Mouse (Mus musculus) telencephalon, adult 2 months (tissue): ENCODE data around the gene Ccl17.

Experiments used
- DNase-seq: peaks from one replicate; pipeline ENCODE4 v3.0.0-alpha.2; 2011; ENCODE audit warnings: low read depth, low spot score

The Ccl17 gene

GRCm38 (mm10) chr8:94789256-94789955 is 20.8 kb upstream of the Ccl17 start:
- DNase-seq = no peak

DNA sequence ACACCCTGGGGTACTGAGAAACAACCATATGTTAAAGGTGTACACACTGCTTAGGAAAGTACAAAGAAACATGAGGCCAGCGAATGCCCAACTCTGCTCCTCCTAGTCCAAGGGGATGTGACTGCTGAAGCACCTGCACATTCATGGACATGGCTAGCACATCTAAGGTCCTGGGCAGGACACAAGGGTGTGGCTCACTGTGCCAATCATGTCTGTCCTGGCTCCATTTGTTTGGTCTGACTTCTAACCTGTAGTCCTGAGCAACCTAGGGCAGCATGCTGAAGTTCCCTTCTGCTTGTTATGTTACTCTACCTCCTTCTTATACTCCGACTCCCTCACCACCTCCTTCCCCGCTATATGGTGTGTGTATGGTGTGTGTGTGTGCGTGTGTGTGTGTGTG is 15.9 kb upstream of the Ccl17 start:
- DNase-seq = no peak

- DNase-seq = no peak
Observed at GRCm38 (mm10) chr8:94794782-94795181, 15.5 kb upstream of the Ccl17 start.

- peak; percentile 77 for DNase-seq
Observed at GRCm38 (mm10) chr8:94800278-94800968, 9.8 kb upstream of the Ccl17 start.

DNA sequence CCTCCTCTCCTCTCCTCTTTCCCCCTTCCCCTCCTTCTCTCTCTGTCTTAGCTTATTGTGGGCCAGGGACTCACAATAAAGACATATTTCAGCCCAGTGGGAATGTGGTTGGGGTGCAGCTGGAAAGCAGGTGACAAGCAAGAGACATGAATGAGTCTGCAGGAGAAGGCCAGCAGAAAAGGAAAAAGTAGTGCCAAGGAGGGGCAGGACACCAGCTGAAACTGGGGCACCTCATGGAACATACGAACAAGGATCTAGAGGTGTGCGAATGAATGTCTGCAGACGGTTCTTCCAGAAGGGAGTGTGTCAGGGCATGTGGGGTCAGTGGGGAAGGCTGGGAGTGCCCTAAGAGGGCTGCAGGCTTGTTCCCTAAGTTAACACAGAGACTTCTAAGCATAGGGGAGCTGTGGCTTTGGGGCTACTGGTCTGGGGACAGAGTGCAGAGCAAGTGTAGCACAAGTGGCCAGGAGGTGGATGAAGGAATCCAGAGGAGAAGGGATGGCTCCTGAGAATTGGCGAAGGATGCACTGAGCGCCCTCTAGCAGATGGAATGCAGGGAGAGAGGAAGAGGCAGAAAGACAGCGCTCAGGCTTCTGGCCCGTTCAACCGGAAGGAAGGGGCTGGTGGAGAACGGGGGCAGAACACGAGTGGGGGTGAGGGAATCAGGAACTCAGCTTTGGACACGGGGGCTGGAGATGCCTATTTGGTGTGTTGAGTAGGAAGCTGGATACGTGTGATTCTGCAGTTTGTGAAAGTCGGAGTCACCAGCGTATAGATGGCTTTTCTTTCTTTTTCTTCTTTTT is 8.8 kb upstream of the Ccl17 start:
- DNase-seq = peak; percentile 83

DNA sequence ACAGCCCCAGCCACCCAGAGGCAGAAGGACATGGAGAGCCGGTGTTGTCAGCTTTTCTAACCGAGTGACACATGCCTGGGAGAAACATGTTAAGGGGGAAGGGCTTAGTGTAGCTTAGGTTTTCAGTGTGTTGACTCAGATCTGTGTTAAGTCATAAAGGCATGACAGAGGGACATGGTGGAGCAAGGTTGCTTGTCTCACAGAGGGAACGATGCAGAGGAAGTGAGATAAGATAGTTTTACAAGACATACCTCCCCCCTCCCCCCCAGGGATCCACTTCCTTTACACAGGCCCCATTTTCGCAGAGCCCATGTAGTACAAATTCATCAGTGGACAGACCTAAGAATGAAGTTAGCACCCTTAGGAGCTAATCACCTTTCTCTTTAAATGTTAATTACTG is 7.9 kb upstream of the Ccl17 start:
- no peak for DNase-seq

GRCm38 (mm10) chr8:94803551-94803950 is 6.7 kb upstream of the Ccl17 start:
- peak; percentile 69 for DNase-seq

DNA sequence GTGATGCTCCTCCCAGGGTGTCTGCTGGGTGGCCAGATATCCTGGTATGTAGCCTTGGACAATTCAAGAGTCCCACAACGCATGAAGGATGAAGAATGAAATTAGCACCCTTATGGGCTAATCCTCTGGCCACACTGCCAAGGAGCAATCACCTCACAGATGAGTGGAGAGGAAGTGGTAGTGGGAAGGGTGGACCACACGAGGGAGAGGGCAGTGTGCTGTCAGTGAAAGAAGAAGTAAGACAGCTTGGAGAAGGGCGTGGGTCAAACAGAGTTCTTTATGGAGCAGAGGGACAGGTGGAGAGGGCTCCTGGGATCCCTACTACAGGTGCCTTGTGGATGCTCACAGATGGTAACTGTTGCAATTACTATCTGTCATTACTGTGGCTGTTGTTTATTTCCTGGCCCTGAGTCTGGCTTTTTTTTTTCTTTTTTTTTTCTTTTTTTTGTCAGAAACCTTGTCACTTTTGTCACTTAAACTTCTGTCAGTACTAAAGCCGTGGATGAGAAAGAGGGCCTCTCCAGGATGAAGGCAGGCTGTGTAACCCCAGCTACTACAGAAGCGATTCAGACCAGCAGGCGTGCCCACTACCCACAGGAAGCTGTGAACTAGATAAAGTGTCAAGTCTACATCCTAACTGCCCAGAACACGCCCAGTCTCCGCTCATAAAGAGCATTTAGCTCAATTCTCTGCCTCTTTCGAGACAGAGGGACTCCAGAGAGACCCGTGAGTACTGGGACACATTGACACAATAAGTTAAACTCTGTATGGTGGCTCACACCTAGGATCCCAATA is 5.5 kb upstream of the Ccl17 start:
- DNase-seq = no peak

DNA sequence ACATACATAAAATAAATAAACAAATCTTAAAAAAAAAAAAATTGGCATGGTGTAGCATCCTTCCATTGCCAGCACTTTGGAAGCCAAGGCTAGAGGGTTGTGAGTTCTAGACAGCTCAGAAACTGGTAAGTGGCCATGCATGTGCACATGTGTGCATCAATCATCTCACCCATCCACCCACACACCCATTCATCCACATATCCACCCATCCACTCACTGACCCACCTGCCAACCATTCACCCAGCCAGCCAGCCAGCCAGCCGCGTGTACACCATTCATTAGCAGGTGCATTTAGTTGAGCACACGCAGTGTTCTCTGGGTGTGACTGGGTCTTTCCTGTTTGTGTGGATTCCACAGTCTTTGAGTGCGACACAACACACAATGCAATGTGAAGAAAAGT is 4.4 kb upstream of the Ccl17 start:
- no peak for DNase-seq

GRCm38 (mm10) chr8:94807506-94807905 is 2.7 kb upstream of the Ccl17 start:
- no peak for DNase-seq

GRCm38 (mm10) chr8:94808372-94808771 is 1.9 kb upstream of the Ccl17 start:
- no peak for DNase-seq

DNA sequence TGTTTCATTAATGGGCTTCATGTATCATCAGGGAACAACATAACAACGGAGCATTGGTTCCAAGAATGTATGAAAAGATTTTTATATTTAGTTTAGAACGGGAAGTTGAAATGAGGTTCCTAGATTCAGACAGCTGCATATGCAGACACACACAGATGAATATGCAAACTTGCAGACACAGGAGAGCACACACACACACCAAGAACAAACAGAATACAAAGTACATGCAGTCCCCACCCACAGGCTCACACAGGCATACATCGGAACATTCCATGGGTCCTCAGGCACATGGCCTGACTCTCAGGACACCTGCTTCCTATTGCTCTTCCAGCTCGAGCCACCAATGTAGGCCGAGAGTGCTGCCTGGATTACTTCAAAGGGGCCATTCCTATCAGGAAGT is 602 bp downstream of the Ccl17 start:
- no peak for DNase-seq

GRCm38 (mm10) chr8:94811654-94812053 is 1.4 kb downstream of the Ccl17 start:
- DNase-seq = no peak

GRCm38 (mm10) chr8:94812645-94813098 is 2.4 kb downstream of the Ccl17 start:
- DNase-seq = peak; percentile 74

- DNase-seq = no peak
Observed at GRCm38 (mm10) chr8:94814556-94814955, 4.3 kb downstream of the Ccl17 start.

DNA sequence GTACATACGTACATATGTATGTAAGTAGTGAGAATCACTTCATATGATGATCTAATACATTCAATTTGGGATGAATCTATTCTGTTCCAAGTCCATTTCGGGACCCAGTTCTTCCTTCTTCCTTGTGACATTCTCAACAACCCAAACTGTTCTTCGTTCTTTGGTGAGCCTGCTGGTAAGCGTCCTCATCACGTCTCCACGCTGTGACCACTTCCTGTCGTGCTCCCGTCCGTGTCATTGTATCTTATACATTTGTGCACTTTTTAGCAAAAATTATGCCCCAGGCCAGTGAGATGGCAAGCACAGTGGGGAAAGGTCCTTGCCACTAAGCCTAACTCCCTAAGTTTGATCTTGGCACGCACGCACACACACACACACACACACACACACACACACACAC is 7.7 kb downstream of the Ccl17 start:
- DNase-seq = no peak

- DNase-seq = no peak
Observed at GRCm38 (mm10) chr8:94819671-94820179, 9.5 kb downstream of the Ccl17 start.

- no peak for DNase-seq
Observed at GRCm38 (mm10) chr8:94820553-94820952, 10.3 kb downstream of the Ccl17 start.

DNA sequence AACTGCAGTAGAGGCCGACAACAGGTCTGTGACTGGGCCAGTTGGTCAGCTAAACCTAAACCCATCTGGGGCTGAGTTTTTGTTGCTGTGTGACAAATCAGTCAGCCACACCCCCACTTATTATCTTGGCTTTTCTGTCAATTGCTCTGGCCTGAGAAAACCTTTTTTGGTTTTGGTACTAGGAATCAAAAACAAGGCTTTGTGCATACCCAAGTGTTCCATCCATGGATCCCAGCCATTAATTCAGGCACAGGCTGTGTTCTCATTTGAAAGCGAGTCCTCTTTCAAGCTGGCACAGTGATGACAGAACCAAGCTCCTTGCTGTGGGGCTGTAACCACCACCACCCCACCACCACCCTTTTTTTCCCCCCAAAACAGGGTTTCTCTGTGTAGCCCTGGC is 11.1 kb downstream of the Ccl17 start:
- DNase-seq = no peak

DNA sequence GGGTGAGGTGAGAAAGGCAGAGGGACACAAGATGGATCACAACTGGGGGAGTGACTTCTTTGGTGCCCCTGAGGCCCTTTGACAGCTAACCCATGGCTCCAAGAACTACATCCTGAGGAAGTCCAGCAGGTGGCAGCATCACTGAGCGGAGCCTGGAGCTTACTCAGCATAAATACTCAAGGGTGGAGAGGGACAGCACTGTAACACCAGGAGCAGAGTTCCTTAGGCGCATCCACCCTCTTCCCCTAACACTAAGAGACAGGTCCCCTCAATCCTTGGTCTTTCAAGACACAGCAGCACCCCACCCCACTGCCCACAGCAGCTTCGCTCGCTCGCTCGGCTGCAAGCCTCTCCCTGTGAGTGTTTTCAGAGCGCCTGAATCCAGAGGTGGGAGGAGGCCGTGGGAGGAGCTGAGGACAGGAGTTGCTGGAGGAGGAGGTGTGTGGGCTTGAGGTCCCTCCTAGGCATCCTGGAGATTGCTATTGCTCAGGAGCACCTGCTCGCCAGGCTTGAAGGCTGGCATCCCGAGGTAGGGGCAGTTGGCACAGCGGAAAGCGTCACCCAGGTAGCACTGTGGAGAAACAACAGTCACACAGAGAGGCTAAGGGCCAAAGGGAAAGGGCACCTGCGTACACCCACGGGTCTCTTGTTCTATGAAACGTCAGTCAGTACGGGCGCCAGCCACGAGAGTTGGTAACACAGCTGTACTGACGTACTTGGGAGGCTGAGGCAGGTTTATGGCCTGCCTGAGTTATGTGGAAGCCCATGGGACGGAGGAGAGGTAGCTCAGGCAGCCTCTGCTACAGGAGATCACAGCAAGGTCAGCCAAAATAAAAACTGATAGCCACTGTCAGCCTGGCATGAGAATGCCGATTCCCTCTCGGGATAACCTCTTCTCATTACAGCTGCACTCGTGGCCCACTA is 12.6 kb downstream of the Ccl17 start:
- no peak for DNase-seq
